Mouse (Mus musculus) E14TG2a.4 (cell line): ENCODE results near the gene Olfr1274-ps.
"Not testable (repeated sequence)": the region's sequence is repeated elsewhere in the genome, so short reads cannot be mapped to it uniquely, and the experiment has no call there.

Experiments
- CTCF ChIP-seq: conservative IDR thresholded peaks from 2 replicates; pipeline ENCODE4 v1.5.1; 2014; ENCODE audit warnings: low read length
- NANOG ChIP-seq: IDR thresholded peaks from 2 replicates; pipeline ENCODE4 v1.6.1; 2014; ENCODE audit warnings: borderline replicate concordance, low read length, mixed read lengths
- POU5F1 ChIP-seq: IDR thresholded peaks from 2 replicates; pipeline ENCODE4 v1.6.1; 2014; ENCODE audit warnings: low read length, borderline replicate concordance

- not testable (repeated sequence) for TF ChIP-seq CTCF, POU5F1, NANOG
Observed at GRCm38 (mm10) chr2:90414110-90414821, 15.8 kb downstream of the Olfr1274-ps start.
